ENCODE assay signal across 9 mouse cellular contexts in the genomic region with DNA sequence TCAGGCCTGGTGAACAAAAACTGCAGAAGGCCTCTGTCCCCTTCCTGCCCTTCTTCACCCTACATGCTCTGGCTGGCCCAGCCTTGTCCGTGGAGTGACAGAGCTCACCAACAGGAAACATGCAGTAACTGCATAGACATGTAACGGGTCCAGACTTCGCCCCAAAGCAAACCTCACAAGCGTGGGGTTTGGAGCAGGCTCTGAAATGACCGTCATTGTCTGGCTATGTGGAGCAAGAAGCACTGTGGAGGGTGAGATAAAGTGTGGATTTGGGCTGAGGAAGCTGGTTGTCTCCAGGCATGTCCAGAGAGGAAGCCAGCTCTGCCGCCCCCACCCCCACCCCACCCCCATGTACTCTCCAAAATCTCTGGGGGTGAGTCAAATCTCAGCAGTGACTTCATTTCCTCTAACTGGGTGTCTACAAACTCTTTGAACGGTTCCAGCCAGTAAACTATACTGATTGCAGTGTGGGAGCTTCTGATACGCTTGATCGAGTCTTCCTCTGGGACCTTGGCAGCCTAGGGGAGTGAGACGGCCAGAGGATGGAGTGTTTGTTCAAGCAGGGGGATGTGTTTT.
A peak's percentile ranks its signal among the peaks of the same experiment; 100 is the strongest.
DNase-seq lines count a peak whose midpoint lies in the region; ATAC-seq and TF ChIP-seq lines count a peak whose summit lies in the region.
"Had no signal": no experiment of that assay in that cellular context is flagged by ENCODE, and none has a peak within 500 bp of the region (broad histone marks: within the 10 kb centered on the region; RNA-seq: fewer than 3 reads in every experiment).

No protein-coding gene starts in this region.

- no peaks in the 10 kb centered on the region for H3K36me3 ChIP-seq in lung, postnatal 0 days (ENCODE audit: insufficient read depth, low read length)
- H3K36me3 ChIP-seq in hindbrain, embryonic 11.5 days (ENCODE audit: control insufficient read depth, insufficient read depth, low read length), result no peaks in the 10 kb centered on the region
- H3K36me3 ChIP-seq in thymus, adult 2 months (ENCODE audit: control insufficient read depth, insufficient read depth, low read length), result no peaks in the 10 kb centered on the region
- H3K36me3 ChIP-seq: hindbrain, embryonic 10.5 days; midbrain, embryonic 13.5 days had no signal

- peak; percentile 15 for DNase-seq in MN1 (ENCODE audit: low spot score)
- DNase-seq in heart, postnatal 36 days, result peak; percentile 52 to 73
- peak; percentile 75 for DNase-seq in lung, postnatal 0 days (ENCODE audit: low spot score)
- no peak for DNase-seq in hindbrain, embryonic 11.5 days (ENCODE audit: low spot score)
- no peak for DNase-seq in thymus, adult 2 months

- peak overlapping the region; percentile 81 for H3K27ac ChIP-seq in brown adipose tissue, adult 24 weeks (replicated peaks; ENCODE audit: low read depth, low read length)
- peak overlapping the region; percentile 55 for H3K27ac ChIP-seq in lung, postnatal 0 days (ENCODE audit: low read length)
- H3K27ac ChIP-seq in hindbrain, embryonic 11.5 days (ENCODE audit: low read depth, low read length), result no peak overlapping the region
- H3K27ac ChIP-seq in thymus, adult 2 months (ENCODE audit: control insufficient read depth, insufficient read depth, low read length), result no peak overlapping the region
- H3K27ac ChIP-seq: hindbrain, embryonic 10.5 days; midbrain, embryonic 13.5 days had no signal

- no peaks in the 10 kb centered on the region for H3K27me3 ChIP-seq in lung, postnatal 0 days (replicated peaks; ENCODE audit: insufficient read depth, low read length)
- H3K27me3 ChIP-seq in hindbrain, embryonic 11.5 days (ENCODE audit: control insufficient read depth, insufficient read depth, low read length), result no peaks in the 10 kb centered on the region
- H3K27me3 ChIP-seq in thymus, adult 2 months (ENCODE audit: control insufficient read depth, insufficient read depth, low read length), result no peaks in the 10 kb centered on the region
- H3K27me3 ChIP-seq: midbrain, embryonic 13.5 days had no signal

- no peak overlapping the region for H3K4me3 ChIP-seq in brown adipose tissue, adult 24 weeks (ENCODE audit: insufficient read depth, low read depth, low read length)
- no peak overlapping the region for H3K4me3 ChIP-seq in lung, postnatal 0 days (ENCODE audit: low read depth, low read length)
- no peak overlapping the region for H3K4me3 ChIP-seq in hindbrain, embryonic 11.5 days (ENCODE audit: low read depth, low read length)
- no peak overlapping the region for H3K4me3 ChIP-seq in thymus, adult 2 months (ENCODE audit: control insufficient read depth, insufficient read depth, low read length)
- H3K4me3 ChIP-seq: hindbrain, embryonic 10.5 days; midbrain, embryonic 13.5 days had no signal

- peak; percentile 18; the same call in 1 of the 2 replicates for TF ChIP-seq CTCF in lung, postnatal 0 days (IDR thresholded peaks at IDR 0.05)
- TF ChIP-seq CTCF in thymus, adult 2 months (IDR thresholded peaks at IDR 0.05; ENCODE audit: borderline replicate concordance, control insufficient read depth, extremely low read depth, insufficient read depth, low read length, poor library complexity), result no peak

- TF ChIP-seq POLR2A in thymus, adult 2 months (IDR thresholded peaks at IDR 0.05; ENCODE audit: control insufficient read depth, extremely low read depth, insufficient read depth, low read length, poor library complexity), result no peak

- H3K9ac ChIP-seq in lung, postnatal 0 days (replicated peaks; ENCODE audit: low read depth), result no peak overlapping the region
- H3K9ac ChIP-seq in hindbrain, embryonic 11.5 days (ENCODE audit: low read depth, low read length), result no peak overlapping the region
- H3K9ac ChIP-seq: midbrain, embryonic 13.5 days had no signal

- 19% methylated on average over 10 of the region's 10 CpGs for WGBS in lung, postnatal 0 days
- WGBS in hindbrain, embryonic 11.5 days, result 72% methylated on average over 10 of the region's 10 CpGs
- 72% methylated on average over 10 of the region's 10 CpGs for WGBS in thymus, adult 2 months

- H3K4me1 ChIP-seq in brown adipose tissue, adult 24 weeks (ENCODE audit: control insufficient read depth, insufficient read depth, insufficient read length, low read length), result peaks cover 28% of the 10 kb centered on the region
- peaks cover 26% of the 10 kb centered on the region for H3K4me1 ChIP-seq in lung, postnatal 0 days (ENCODE audit: insufficient read depth, low read depth, low read length)
- H3K4me1 ChIP-seq in hindbrain, embryonic 11.5 days (replicated peaks; ENCODE audit: control insufficient read depth, insufficient read depth, low read length), result no peaks in the 10 kb centered on the region
- no peaks in the 10 kb centered on the region for H3K4me1 ChIP-seq in thymus, adult 2 months (replicated peaks; ENCODE audit: control insufficient read depth, insufficient read depth, low read length)

- intact Hi-C loops in heart, postnatal 36 days (cut with DNase I), result loop anchor here (2.0 to 5.0 kb wide), 2 partner anchors 62 to 73 kb away; no protein-coding TSS in a partner anchor

- H3K4me2 ChIP-seq in lung, postnatal 0 days (replicated peaks; ENCODE audit: low read depth, low read length), result no peak overlapping the region
- H3K4me2 ChIP-seq in hindbrain, embryonic 11.5 days (replicated peaks; ENCODE audit: low read depth, low read length), result no peak overlapping the region
- H3K4me2 ChIP-seq: midbrain, embryonic 13.5 days had no signal

- ATAC-seq in lung, postnatal 0 days, result peak; percentile 82
- no peak for ATAC-seq in hindbrain, embryonic 11.5 days (ENCODE audit: low FRiP score)
- ATAC-seq in erythroid progenitor cell, adult 5-6 weeks (replicated peaks; ENCODE audit: low FRiP score, poor library complexity, severe bottlenecking), result no peak
- ATAC-seq: midbrain, embryonic 13.5 days had no signal

- H3K9me3 ChIP-seq in lung, postnatal 0 days (ENCODE audit: low read length), result no peaks in the 10 kb centered on the region
- H3K9me3 ChIP-seq in hindbrain, embryonic 11.5 days (ENCODE audit: control insufficient read depth, low read length), result no peaks in the 10 kb centered on the region
- H3K9me3 ChIP-seq: hindbrain, embryonic 10.5 days; midbrain, embryonic 13.5 days had no signal

- no peak; the same call in 1 of the 2 replicates for TF ChIP-seq EP300 in lung, postnatal 0 days (IDR thresholded peaks at IDR 0.05)

Comparison
In these comparisons a context has a peak if more than half of its experiments do, and no peak if none do; other contexts are left out.
1. DNase-seq: peak in MN1 (single experiment), heart, postnatal 36 days (2 of 2) and lung, postnatal 0 days (single experiment); none in hindbrain, embryonic 11.5 days (single experiment) and thymus, adult 2 months (single experiment).
2. H3K27ac ChIP-seq: peak in brown adipose tissue, adult 24 weeks (single experiment) and lung, postnatal 0 days (single experiment); none in hindbrain, embryonic 11.5 days (single experiment) and thymus, adult 2 months (single experiment).